Mouse (Mus musculus) forebrain, embryonic 11.5 days (tissue): Measurements from ENCODE around the gene Polr1e. TPM values are rescaled to one million over a fixed set of nuclear protein-coding genes. Genes with fewer than 3 reads are reported as not detected.
"Not testable (repeated sequence)": the region's sequence is repeated elsewhere in the genome, so short reads cannot be mapped to it uniquely, and the experiment has no call there.

Source experiments
- ATAC-seq: fragments of 200-750 bp; cut with Nextera tagmentation; replicated peaks from 2 replicates; pipeline ENCODE4 v1.8.0; 2017; ENCODE audit warnings: moderate TSS enrichment; ENCODE audit not compliant: low FRiP score
- DNase-seq: peaks from one replicate; pipeline ENCODE4 v3.0.0-alpha.2; 2017; ENCODE audit warnings: low spot score
- H3K27ac ChIP-seq: fragments of 300-500 bp; sonication (generic); 2 replicates; pipeline ENCODE4 v1.5.1; 2014; ENCODE audit warnings: low read depth, low read length
- H3K27me3 ChIP-seq: fragments of 300-500 bp; sonication (generic); 2 replicates; pipeline ENCODE4 v1.6.1; 2014; ENCODE audit warnings: mild to moderate bottlenecking, low read length, mixed read lengths; ENCODE audit not compliant: control insufficient read depth, insufficient read depth
- H3K36me3 ChIP-seq: fragments of 300-500 bp; sonication (generic); 2 replicates; pipeline ENCODE4 v1.6.1; 2014; ENCODE audit warnings: mild to moderate bottlenecking, low read length, moderate library complexity, mixed read lengths; ENCODE audit not compliant: control insufficient read depth, insufficient read depth
- H3K4me1 ChIP-seq: fragments of 300-500 bp; sonication (generic); replicated peaks from 2 replicates; pipeline ENCODE4 v1.6.1; 2014; ENCODE audit warnings: low read length, mixed read lengths; ENCODE audit not compliant: control insufficient read depth, insufficient read depth
- H3K4me2 ChIP-seq: fragments of 300-500 bp; sonication (generic); 2 replicates; pipeline ENCODE4 v1.6.1; 2014; ENCODE audit warnings: low read depth, mild to moderate bottlenecking, low read length, moderate library complexity, mixed read lengths; ENCODE audit not compliant: severe bottlenecking
- H3K4me3 ChIP-seq: fragments of 300-500 bp; sonication (generic); 2 replicates; pipeline ENCODE4 v1.5.1; 2014; ENCODE audit warnings: low read depth, low read length
- H3K9ac ChIP-seq: fragments of 300-500 bp; sonication (generic); 2 replicates; pipeline ENCODE4 v1.6.1; 2014; ENCODE audit warnings: low read length
- H3K9me3 ChIP-seq: fragments of 300-500 bp; sonication (generic); 2 replicates; pipeline ENCODE4 v1.6.1; 2016; ENCODE audit warnings: low read length, mixed read lengths; ENCODE audit not compliant: control insufficient read depth
- whole genome bisulfite sequencing: fragments of 180-500 bp; shearing (Covaris S2); extraction: QIAGEN DNeasy Blood & Tissue Kit; methylation state at CpG from one replicate; pipeline ENCODE4 v1.1.7; 2014; 5-methylcytosine and 5-hydroxymethylcytosine counted together
- polyA plus RNA-seq: library from polyadenylated mRNA; unstranded; fragments of >200 nt; fragmentation: Nextera tagmentation; extraction: Ambion mirVana; gene quantifications from 2 replicates; pipeline ENCODE4 v1.2.1, GENCODE M21; 2014

The Polr1e gene
- polyA plus RNA-seq, 1 experiment from 2014 or later = 54.5 TPM

- DNase-seq (no peak), ATAC-seq (no peak)
- no peak overlapping the region for H3K27ac ChIP-seq
- H3K9ac ChIP-seq = no peak overlapping the region
- no peaks in the 10 kb centered on the region for H3K27me3 ChIP-seq
- no peaks in the 10 kb centered on the region for H3K9me3 ChIP-seq
- no peak overlapping the region for H3K4me2 ChIP-seq
- H3K4me1 ChIP-seq = no peaks in the 10 kb centered on the region
- peaks cover 4% of the 10 kb centered on the region; the same call in 1 of the 2 replicates for H3K36me3 ChIP-seq
- 96% methylated on average over 10 of the region's 10 CpGs for WGBS
- no peak overlapping the region for H3K4me3 ChIP-seq
These were observed 17.7 kb downstream of the Polr1e start for GRCm38 (mm10) chr4:45036048-45036447.

- H3K36me3 ChIP-seq = peaks cover 4% of the 10 kb centered on the region; the same call in 1 of the 2 replicates
These were observed 18.2 kb downstream of the Polr1e start for GRCm38 (mm10) chr4:45036571-45036970.

GRCm38 (mm10) chr4:45037455-45038410 is 19.4 kb downstream of the Polr1e start:
- Histone ChIP-seq H3K9me3 (no peaks in the 10 kb centered on the region), H3K4me1 (no peaks in the 10 kb centered on the region), H3K27ac (no peak overlapping the region), H3K9ac (no peak overlapping the region), H3K27me3 (no peaks in the 10 kb centered on the region), H3K36me3 (no peaks in the 10 kb centered on the region; the same call in 1 of the 2 replicates), H3K4me2 (no peak overlapping the region), H3K4me3 (no peak overlapping the region)
- DNase-seq (no peak), ATAC-seq (no peak)
- 93% methylated on average over 13 of the region's 13 CpGs for WGBS

More at GRCm38 (mm10) chr4:45036571-45036970, 18.2 kb downstream of the Polr1e start:
- ATAC-seq (no peak), DNase-seq (no peak)
- Histone ChIP-seq H3K27ac (no peak overlapping the region), H3K4me3 (no peak overlapping the region), H3K9ac (no peak overlapping the region), H3K9me3 (no peaks in the 10 kb centered on the region), H3K4me1 (no peaks in the 10 kb centered on the region), H3K4me2 (no peak overlapping the region), H3K27me3 (no peaks in the 10 kb centered on the region)
- WGBS = 82% methylated on average over 5 of the region's 5 CpGs

- 68% methylated on average over 8 of the region's 8 CpGs for WGBS
- H3K4me3 ChIP-seq, H3K4me1 ChIP-seq, H3K27me3 ChIP-seq, H3K4me2 ChIP-seq, H3K9me3 ChIP-seq, H3K9ac ChIP-seq, H3K36me3 ChIP-seq, DNase-seq, ATAC-seq, H3K27ac ChIP-seq: not testable (repeated sequence)
These were observed 20.5 kb downstream of the Polr1e start for GRCm38 (mm10) chr4:45038879-45039278.

GRCm38 (mm10) chr4:45039546-45039945 is 21.2 kb downstream of the Polr1e start:
- not testable (repeated sequence) for H3K27me3 ChIP-seq, H3K36me3 ChIP-seq, H3K4me2 ChIP-seq, H3K9ac ChIP-seq, H3K9me3 ChIP-seq, ATAC-seq, H3K4me3 ChIP-seq, H3K4me1 ChIP-seq, H3K27ac ChIP-seq, DNase-seq
- 94% methylated on average over 7 of the region's 7 CpGs for WGBS

- Histone ChIP-seq H3K4me2 (no peak overlapping the region), H3K27me3 (no peaks in the 10 kb centered on the region), H3K27ac (no peak overlapping the region), H3K4me3 (no peak overlapping the region), H3K4me1 (no peaks in the 10 kb centered on the region), H3K9me3 (no peaks in the 10 kb centered on the region), H3K9ac (no peak overlapping the region), H3K36me3 (no peaks in the 10 kb centered on the region; the same call in 1 of the 2 replicates)
- DNase-seq (no peak), ATAC-seq (no peak)
- 84% methylated on average over 7 of the region's 7 CpGs for WGBS
These were observed 22.4 kb downstream of the Polr1e start for GRCm38 (mm10) chr4:45040795-45041194.

- no peak overlapping the region for H3K4me2 ChIP-seq
- H3K27ac ChIP-seq = no peak overlapping the region
- ATAC-seq = no peak
- no peaks in the 10 kb centered on the region; the same call in 1 of the 2 replicates for H3K36me3 ChIP-seq
- H3K27me3 ChIP-seq = no peaks in the 10 kb centered on the region
- no peaks in the 10 kb centered on the region for H3K9me3 ChIP-seq
- no peak for DNase-seq
- 97% methylated on average over 5 of the region's 5 CpGs for WGBS
- no peak overlapping the region for H3K9ac ChIP-seq
- no peaks in the 10 kb centered on the region for H3K4me1 ChIP-seq
- H3K4me3 ChIP-seq = no peak overlapping the region
These were observed 28.3 kb downstream of the Polr1e start for GRCm38 (mm10) chr4:45046679-45047078.

DNA sequence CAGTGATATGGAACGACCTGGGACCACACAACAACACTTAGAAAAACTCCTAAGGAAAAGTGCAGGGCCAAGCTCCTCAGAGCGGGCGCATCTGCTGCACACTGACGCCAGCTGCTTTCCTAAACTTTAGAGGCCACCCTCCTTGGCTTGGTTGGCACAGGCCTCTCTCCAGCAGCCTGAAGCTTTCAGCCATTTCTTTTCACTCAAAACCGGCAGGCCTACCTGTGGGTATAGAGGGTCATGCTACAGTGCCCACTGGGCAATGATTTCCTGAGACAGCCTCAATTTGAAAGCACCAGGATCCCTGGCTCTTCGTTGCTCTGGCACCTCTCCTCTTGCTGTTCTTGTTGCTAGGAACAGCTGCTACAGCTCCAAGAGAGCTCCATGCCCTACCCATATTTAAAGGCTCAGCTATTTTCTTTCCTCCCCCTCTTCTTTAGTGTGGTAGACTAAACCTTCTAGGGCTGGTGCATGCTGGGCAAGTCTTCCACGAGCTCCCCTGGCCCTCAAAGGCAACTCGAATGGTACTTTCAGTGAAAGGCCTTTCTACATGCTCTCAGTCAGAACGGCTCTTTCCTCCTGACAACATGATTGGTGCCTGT is 29.0 kb downstream of the Polr1e start:
- no peak overlapping the region for H3K27ac ChIP-seq

More for the DNA sequence above, 29.0 kb downstream of the Polr1e start:
- Histone ChIP-seq H3K4me3 (no peak overlapping the region), H3K4me2 (no peak overlapping the region), H3K9me3 (no peaks in the 10 kb centered on the region), H3K9ac (no peak overlapping the region), H3K27me3 (no peaks in the 10 kb centered on the region), H3K36me3 (no peaks in the 10 kb centered on the region; the same call in 1 of the 2 replicates), H3K4me1 (no peaks in the 10 kb centered on the region)
- WGBS = 88% methylated on average over 9 of the region's 9 CpGs
- ATAC-seq (no peak), DNase-seq (no peak)
